Mouse (Mus musculus) spleen, postnatal 4 days (tissue): ENCODE data around the gene Wdr92.

Experiments
- DNase-seq, 2 experiments: peaks; one replicate each; pipeline ENCODE4 v3.0.0; 2022; ENCODE audit warnings: low spot score in 2 of 2

Gene Wdr92

GRCm38 (mm10) chr11:17181807-17182206 is at the start of gene Wdr92:
TSS of gene Wdr92 (plus strand) at chr11:17182107.
- DNase-seq: no peak

GRCm38 (mm10) chr11:17135638-17136037 is 46.3 kb upstream of the Wdr92 start:
- DNase-seq: no peak

GRCm38 (mm10) chr11:17138306-17139033 is 43.4 kb upstream of the Wdr92 start:
- no peak for DNase-seq

GRCm38 (mm10) chr11:17158858-17159737 is 22.8 kb upstream of the Wdr92 start, which contains the start of gene Ppp3r1:
TSS of gene Ppp3r1 (plus strand) at chr11:17159263.
- peak; percentile 96 to 98 for DNase-seq

- peak; percentile 47 to 80 for DNase-seq
Measured at GRCm38 (mm10) chr11:17159738-17160241, 22.1 kb upstream of the Wdr92 start.

GRCm38 (mm10) chr11:17160242-17160641 is 21.7 kb upstream of the Wdr92 start:
- DNase-seq: peak; percentile 53 to 70

GRCm38 (mm10) chr11:17163956-17164355 is 18.0 kb upstream of the Wdr92 start:
- no peak for DNase-seq

- peak in 1 of 2 experiments; percentile 21 for DNase-seq
Measured at GRCm38 (mm10) chr11:17166627-17167026, 15.3 kb upstream of the Wdr92 start.

GRCm38 (mm10) chr11:17169262-17169661 is 12.6 kb upstream of the Wdr92 start:
- no peak for DNase-seq

- no peak for DNase-seq
Measured at GRCm38 (mm10) chr11:17170938-17171729, 10.8 kb upstream of the Wdr92 start.

GRCm38 (mm10) chr11:17172300-17172699 is 9.6 kb upstream of the Wdr92 start:
- no peak for DNase-seq

- no peak for DNase-seq
Measured at GRCm38 (mm10) chr11:17176638-17177037, 5.3 kb upstream of the Wdr92 start.

GRCm38 (mm10) chr11:17180753-17181152 is 1.2 kb upstream of the Wdr92 start:
- no peak for DNase-seq

- no peak for DNase-seq
Measured at GRCm38 (mm10) chr11:17183165-17183564, 1.3 kb downstream of the Wdr92 start.

GRCm38 (mm10) chr11:17187649-17188048 is 5.7 kb downstream of the Wdr92 start:
- DNase-seq: no peak

GRCm38 (mm10) chr11:17188786-17189185 is 6.9 kb downstream of the Wdr92 start:
- DNase-seq: no peak

GRCm38 (mm10) chr11:17192151-17192844 is 10.4 kb downstream of the Wdr92 start:
- no peak for DNase-seq

GRCm38 (mm10) chr11:17199170-17199569 is 17.3 kb downstream of the Wdr92 start:
- DNase-seq: no peak

GRCm38 (mm10) chr11:17199840-17200501 is 18.1 kb downstream of the Wdr92 start:
- DNase-seq: no peak

GRCm38 (mm10) chr11:17200936-17201335 is 19.0 kb downstream of the Wdr92 start:
- no peak for DNase-seq

- DNase-seq: no peak
Measured at GRCm38 (mm10) chr11:17202481-17202880, 20.6 kb downstream of the Wdr92 start.
